Mouse (Mus musculus) left cerebral cortex, postnatal 4 days (tissue): ENCODE data around the gene Tfb2m. TPM values are rescaled to one million over a fixed set of nuclear protein-coding genes. Genes with fewer than 3 reads are reported as not detected.

ENCODE experiments used
- DNase-seq: peaks from one replicate; pipeline ENCODE4 v3.0.0-alpha.2; 2022
- intact Hi-C: fragments of 180-260 bp; cut with DNase I; formaldehyde crosslinking; loops from one replicate; pipeline ENCODE4 v1.15.1; 2025
- total RNA-seq, 2 experiments: library from RNA; stranded (reverse); gene quantifications; 2 replicates each; pipeline ENCODE4 v1.2.3; 2021

The Tfb2m gene
- total RNA-seq, 2 experiments from 2014 or later: 28.1 to 28.2 TPM

DNA sequence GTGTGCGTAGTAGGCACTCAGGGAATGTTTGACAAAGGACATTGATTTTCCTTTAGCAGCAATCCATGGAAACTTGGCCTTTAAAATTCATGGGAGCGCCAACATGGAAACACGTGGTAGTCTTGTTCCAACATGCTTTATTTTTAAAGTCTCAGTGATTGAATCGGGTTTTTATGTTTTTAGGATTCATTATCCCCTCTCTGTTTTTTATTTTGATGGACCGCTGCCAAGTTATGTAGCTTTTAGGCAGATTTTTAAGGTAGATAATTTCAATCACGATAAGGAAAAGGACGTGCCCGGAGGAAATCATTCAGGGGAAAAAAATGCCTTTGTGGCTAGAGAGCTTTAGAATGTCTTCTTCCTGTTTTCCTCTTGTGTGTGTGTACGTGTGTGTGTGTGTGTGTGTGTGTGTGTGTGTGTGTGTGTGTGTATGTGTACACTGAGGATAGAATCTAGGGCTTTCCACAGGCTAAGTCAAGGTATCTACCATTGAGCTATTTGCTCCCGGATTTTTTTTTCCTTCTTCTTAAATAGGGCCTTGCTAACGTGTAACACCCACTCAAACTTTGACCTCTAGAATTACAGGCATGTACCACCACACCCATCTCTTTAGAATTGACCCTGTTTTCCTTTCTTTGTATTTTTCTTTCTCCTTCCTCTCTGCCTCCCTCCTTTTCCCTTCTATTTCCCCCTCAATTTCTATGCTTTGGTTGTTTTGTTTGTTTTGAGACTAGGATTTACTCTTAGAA is 13.6 kb upstream of the Tfb2m start:
- intact Hi-C loops: no loop called here
- no peak for DNase-seq

DNA sequence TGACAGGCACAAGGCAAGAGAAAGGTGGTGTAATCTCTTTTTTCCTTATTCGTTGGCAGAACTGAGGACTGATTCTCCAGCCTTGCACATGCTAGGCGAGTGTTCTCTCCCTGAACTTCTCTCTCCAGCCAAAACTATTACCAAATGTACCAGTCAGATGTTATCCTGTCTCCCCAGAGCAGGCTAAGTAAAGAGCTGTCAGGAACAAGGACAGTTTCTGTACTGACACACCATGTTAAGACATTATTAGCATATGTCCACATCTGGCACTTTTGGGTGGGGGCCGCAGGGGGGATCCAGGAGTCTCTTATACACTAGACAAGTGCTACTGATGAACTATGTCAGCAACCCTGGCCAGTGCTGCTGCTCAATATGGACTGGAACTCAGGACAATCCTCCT is 10.9 kb upstream of the Tfb2m start:
- DNase-seq: no peak
- intact Hi-C loops: no loop called here

DNA sequence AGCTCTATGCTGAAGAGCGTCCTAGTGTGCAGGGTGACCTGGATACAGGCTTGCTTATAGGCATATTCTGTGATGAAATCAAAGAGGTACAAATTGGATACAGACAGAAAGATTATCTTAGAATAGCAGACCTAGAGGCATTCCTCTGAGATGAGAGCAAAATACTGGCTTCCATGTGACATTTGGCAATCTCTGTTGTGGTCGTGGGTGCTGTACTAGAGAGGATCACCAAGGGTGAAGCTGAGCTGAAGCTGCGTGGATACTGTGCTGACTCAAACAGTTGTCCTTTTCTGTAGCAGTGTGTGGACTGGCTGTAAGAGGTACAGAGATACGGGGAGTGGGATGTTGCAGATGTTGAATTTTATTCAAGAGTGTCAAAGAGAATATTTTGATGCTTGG is 7.9 kb upstream of the Tfb2m start:
- intact Hi-C loops: no loop called here
- DNase-seq: no peak

DNA sequence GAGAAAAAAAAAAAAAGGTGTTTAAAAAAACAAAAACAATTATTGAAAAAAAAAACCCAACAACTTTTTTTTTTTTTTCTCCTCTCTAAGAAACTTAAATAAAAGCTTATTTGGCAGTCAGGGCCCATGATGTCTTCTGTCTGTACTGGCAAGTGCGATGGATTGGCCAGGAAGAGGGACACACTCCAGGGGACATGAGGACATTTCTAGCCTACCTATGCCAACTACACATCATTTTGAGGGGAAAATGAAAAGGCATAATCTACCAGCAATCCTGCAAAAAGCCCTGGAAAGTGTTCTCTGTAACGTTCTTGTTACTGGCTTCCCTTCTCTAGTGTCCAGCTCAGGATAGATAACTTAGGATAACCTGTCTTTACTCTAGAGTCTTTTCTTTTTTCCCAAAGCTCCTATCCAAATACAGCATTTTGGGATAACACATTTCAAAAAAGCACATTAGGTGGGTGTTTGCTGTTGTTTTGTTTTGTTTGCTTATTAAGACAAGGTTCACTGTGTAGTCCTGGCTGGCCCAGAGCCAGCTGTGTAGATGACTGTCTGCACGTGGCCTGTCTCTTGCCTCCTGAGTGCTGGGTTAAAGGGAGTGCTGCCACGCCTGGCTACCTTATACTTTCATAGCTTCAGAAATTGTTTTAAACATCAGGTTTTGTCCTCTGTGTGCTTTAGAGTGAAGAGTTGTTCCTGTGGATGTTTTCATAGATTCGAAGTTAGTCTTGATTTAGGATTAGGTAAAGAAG is 7.3 kb upstream of the Tfb2m start:
- DNase-seq: no peak
- intact Hi-C loops: no loop called here

DNA sequence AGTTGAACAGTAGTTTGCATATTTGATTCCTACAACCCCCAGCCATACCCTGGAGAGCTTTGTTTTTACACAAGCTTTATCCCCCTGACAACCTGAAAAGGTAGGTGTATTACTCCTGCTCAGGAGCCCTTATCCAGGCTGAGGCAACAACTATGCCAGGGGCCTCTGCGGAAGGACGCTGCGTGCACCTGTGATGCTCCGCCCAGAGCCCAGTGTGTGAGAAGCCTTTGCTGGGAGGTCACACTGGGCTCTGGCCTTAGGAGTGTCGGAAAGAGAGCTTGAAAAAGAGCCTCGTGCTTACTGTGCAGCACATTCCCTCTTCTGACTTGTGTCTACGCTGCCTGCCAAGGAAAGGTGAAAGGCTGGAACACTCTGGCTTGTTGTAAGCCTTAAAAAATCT is 6.7 kb upstream of the Tfb2m start:
- no peak for DNase-seq
- intact Hi-C loops: no loop called here

DNA sequence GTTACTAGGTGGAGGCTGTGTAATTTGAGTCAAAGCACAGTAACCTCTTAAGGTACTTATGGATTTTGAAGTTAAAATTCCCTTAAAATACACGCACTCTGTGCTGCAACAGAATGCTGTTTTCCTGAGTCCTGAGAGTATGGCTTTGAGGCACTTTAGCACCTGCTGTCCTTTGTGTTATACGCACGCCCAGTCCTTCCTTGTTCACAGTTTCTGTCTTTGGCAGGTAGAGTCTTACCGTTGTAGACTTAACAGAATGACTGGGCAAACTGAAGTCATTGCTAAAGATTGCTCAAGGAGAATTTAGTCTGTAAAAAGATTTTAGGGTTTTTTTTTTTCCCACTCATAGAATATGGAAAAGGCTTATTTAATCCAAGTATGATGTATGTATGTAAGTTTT is 5.9 kb upstream of the Tfb2m start:
- no peak for DNase-seq
- intact Hi-C loops: no loop called here

DNA sequence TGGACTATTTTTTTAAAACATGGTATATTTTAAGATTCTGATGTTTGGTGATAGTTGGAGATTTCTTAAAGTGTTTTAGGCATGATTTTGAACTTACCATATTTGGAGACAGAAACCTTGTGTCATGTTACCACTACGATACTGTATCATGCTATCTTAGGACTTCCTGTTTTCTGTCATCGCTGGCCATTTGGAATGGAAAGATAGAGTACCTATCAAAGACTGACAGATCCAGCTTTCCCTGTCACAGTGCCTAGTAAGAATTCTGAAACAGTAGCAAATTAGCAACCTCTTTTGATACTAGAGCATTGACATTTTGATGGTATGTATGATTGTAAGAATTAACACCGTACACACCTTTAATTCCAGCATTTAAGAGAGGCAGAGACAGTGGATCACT is 5.3 kb upstream of the Tfb2m start:
- no peak for DNase-seq
- intact Hi-C loops: no loop called here

DNA sequence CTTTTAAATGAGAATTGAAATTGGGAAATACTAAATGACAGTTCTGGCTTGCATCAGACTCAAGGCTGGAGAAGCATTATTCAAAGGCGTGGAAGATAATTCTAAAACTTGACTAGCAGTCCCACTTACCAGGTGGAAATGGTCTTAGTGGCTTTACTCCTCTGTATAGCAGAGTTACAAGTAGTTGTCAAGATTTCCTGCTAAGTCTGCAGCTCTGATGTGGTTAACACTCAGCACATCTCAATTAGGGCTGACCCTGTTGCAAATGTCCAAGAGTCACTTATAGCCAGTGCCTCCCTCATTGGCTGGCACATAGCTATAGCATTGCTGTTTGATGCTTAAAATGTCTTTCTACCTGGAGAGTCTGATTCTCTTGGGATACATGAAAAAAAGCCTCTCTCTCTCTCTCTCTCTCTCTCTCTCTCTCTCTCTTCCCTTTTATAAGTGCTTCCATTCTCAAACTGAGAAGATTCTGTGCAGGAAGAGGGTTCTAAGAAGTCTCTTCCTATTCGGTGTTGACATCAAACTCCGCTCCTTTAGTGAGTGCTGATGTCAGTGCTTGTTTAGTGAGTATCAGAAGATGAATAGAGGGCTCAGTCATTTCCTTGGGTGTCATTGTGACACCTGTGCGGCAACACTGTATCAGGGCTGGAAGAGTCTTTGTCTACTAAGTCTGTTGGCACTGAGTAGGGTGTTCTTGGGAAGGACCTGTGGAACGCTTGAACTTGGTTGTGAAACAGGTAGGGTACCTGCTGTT is 3.1 kb upstream of the Tfb2m start:
- no peak for DNase-seq
- intact Hi-C loops: no loop called here

DNA sequence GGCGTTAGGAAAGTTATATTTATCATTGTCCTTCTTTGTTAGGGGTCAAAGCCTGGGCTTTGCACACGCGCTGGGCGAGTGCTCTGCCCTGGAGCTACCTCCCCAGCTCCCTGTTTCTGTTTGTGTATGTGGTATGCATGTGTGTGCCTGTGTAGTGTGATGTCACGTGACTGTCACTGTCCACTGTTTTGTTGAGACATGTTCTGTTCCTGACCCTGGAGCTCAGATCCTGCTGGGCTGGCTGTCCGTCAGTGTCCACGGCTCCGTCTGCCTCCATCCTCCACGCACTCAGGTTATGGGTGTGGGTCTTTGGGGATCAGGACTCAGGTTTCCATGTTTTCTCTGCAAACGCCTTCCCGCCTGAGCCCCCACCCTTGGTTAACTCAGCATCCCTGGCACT is 2.2 kb upstream of the Tfb2m start:
- DNase-seq: no peak
- intact Hi-C loops: no loop called here

DNA sequence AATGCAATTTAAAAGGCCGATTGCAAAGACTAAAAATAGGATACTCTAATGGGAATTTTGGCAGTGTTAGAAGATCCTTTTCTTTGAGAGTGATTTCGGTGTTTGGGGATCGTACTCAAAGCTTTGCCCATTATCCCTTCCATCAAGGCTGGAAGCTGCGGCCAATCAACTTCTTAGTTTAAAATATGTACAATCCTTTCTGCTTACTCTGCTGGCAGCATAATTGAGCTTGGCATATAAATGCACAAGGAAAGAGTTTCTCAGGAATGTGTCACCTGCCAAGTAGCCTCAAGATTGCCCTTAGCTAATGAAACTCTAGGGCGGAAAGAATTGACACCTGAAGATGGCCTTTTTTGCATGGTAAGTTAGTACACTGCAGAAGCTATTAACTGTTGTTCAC is 1.1 kb upstream of the Tfb2m start:
- intact Hi-C loops: no loop called here
- no peak for DNase-seq

DNA sequence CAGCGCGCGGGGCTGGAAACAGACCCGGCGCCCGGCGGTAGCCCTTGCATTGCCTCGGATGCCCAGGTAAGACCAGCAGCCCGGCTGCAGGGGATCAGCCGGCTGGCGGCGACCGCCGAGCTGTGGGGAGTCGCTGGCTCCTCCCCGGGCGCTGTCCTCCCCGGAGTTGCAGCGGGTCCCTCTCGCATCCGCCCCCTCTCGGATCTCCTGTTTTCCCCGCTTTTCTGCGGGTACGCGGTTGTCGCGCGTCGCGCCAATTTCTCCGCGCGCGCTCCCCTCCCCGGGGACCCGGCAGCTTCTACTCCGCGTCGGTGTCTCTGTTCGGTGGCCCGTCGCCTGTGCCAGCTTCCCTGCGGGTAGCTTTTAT is 467 bp upstream of the Tfb2m start:
- intact Hi-C loops: no loop called here
- no peak for DNase-seq

DNA sequence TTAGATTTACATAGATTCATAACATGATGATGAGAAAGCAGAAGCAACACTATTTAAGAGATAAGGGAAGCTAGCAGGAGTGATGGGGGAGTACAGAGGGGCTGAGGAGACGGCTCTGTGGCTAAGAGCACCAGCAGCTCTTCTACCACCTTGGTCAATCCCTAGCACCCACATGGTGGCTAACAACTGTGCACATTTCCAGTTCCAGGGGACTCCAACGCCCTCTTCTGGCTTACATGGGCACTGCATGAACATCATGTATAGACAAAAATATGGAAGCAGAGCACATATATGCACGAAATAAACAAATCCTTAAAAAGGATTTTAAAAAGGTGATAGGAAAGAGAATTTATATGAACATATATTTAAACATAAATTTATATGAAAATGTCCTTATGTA is 4.6 kb downstream of the Tfb2m start:
- DNase-seq: no peak
- intact Hi-C loops: no loop called here

DNA sequence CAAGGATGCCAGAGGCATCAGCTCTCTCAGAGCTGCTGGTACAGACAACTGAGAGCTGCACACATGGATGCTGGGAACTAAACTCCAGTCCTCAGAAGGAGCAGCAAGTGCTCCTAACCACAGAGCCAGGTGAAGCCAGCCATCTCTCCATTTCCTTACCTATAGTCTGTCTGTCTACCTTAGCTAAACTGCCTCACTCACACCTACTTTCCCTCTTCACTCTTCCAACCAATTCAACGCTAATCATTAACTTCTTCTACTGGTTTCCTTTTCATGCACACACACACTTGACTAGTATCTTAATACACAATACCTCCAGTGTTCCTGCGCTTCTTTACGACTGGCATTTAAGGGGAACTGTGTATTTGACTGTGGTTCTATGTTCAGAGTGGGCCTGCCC is 6.2 kb downstream of the Tfb2m start:
- intact Hi-C loops: no loop called here
- no peak for DNase-seq

DNA sequence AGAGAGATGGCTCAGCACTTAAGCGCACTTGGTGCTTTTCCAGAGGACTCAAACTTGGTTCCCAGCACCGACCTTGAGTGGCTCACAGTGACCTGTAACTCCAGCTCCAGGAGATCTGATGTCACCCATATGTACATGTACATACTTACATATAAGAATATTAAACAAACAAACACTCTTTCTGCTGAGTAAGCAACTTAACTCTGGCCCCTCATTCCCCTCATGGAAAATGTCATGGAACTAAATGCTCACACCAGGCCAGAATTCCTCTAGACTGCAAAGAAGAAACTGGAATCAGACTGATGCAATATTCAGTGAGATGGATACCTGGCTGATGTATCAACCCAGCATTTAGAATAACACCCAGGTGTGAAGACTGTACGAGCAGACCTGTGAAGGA is 7.0 kb downstream of the Tfb2m start:
- intact Hi-C loops: no loop called here
- DNase-seq: no peak

DNA sequence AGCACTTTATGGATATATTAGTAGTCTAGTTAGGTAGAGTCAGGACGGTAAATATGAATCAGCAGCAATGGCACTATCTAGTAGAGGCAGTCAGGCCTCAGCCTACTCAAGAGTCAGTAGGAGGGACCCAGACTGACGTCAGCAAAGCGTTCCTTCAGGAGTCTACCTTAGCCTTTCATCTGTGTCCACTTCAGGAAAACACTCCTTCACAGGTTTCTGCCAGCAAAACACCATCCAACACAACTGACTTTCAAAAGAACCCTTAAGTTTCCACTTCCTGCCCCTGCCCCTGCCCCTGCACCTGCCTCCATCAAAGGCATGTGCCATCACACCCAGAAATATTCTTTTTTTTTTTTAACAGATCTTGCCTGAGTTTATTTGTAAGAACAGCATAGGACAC is 26.2 kb downstream of the Tfb2m start:
- DNase-seq: no peak
- intact Hi-C loops: no loop called here

DNA sequence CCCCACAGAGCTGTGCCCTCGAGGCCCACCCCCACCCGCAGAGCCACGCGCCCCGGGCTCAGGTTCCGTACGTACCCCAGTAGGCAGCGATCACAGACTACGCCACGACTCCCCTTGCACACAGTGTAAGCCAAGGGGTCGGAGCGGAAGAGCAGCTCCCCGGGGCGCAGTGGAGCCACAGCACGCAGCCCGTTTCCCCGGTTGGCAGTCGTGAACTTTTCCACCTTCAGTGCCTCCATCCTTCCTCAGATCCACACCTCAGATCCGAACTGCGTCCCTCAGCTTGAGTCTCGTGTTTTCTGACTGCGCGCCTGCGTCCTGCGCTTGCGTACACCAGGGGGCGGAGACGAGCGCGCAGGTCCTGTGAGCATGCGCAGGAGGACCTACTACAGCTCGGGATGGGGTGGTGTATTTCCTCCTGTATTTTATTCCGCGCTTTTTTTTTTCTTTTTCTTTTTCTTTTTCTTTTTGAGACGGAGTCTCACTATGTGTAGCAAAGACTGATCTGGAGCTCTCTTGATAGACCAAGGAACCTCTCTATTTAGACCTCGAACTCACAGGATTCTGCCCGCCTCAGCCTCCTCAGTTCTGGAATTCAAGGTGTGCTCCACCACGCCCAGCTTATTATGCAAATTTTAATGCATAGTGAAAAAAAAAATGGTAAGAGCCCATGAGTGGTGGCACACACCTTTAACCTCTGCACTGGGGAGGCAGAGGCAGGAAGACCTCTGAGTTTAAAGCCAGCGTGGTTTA is 28.2 kb downstream of the Tfb2m start, which contains the start of gene Smyd3:
Gene Smyd3, minus strand, starts transcription at position 329 of the 753 bp plus-strand sequence.
- intact Hi-C loops: no loop called here
- DNase-seq: peak; percentile 85

DNA sequence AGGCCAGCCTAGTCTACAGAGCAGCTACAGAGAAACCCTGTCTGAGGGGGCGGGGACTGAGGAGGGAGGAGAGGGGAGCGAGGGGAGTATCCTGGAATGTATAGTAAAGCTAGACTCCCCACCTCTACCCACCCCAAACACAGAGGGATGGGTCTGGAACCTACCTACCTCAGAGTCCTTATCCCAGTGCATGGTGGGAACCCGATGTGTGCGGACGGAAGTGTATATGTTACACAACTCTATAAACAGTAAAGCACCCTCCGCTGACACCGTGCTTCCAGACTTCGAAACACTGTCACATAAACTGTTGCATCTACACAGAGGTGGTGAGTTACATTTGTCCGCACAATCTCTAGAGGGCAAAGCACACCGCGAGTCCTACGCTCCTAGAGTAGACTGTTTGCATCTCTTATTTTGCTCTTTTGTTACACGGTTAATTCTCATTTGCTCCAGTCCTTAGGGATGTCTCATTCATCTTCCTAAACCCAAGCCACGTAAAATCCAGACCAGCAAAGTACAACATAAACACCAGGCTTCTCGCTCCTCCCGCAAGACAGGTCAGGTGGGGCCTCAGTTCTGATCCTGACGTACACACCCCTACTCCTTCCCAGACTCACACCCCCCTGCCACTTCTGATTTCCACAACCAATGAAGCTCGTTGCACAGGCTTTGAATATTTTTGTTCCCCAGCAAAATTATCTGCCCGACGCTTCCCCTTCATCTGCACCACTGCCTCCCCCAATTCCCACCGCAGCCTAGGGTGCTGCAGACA is 28.9 kb downstream of the Tfb2m start:
- DNase-seq: peak; percentile 3
- intact Hi-C loops: no loop called here

DNA sequence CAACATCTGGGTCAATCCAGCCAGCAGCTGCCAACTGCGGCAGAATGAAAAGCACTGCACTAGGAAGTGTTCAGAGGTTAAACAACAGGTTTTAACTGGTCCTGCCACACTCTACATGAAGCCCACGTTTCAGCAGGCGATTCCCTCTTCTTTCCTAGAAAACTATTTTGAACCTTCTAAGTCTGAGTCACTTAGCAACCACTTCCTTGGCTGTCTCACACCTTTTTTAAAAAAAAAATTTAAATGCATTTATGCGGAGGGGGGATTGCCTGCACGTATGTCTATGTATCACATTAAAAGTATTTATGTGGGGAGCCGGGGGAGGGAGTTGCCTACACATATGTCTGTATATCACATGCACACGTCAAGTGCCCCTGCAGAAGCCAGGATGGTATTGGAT is 34.2 kb downstream of the Tfb2m start:
- DNase-seq: no peak
- intact Hi-C loops: no loop called here

DNA sequence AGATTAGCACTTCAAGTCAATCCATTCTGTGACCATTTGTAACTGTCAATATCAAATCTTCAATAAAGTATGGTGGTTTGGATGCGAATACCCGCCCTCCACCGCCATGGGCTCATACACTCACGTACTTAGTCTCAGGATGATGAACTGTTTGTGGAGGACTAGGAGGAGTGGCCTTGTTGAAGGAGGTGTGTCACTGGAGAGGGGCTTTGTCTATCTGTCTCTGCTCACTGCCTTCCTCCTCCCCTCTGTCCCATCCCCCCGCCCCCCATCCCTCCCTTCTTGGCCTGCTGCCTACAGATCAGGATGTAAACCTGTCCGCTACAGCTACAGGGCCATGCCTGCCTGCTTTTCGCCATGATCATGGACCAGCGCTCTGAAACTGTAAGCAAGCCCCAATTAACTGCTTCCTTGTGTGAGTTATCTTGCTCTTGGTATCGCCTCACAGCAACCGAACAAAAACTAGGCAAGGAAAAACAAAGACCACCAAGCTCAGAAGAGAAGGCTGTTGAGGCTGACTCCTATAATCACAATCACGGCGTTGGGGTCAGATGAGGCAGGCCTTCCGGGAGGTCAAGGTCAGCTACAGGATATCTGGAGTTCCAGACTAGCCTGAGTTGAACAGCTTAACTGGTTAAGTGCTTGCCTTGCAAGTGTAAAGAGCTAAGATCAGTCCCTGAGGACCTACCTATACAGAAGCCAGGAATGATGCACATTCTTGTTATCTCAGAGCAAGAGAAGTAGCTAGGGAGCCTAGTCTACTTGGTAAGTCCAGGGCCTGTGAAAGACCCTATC is 35.3 kb downstream of the Tfb2m start:
- no peak for DNase-seq
- intact Hi-C loops: no loop called here
